Mouse (Mus musculus): Measurements from ENCODE around the gene Gm10073. TPM values are rescaled to one million over a fixed set of nuclear protein-coding genes. Genes with fewer than 3 reads are reported as not detected.
A peak's percentile ranks its signal among the peaks of the same experiment; 100 is the strongest.
"Not testable (repeated sequence)": the region's sequence is repeated elsewhere in the genome, so short reads cannot be mapped to it uniquely, and the experiment has no call there.

Gm10073 gene
- total RNA-seq, 2 experiments from 2014 or later: 91.6 to 114 TPM

- DNase-seq (ENCODE audit: low spot score): no peak
These were observed 26.2 kb upstream of the Gm10073 start for GRCm38 (mm10) chr8:106599265-106599979.

- no peak for DNase-seq (ENCODE audit: low spot score)
These were observed 23.8 kb upstream of the Gm10073 start for GRCm38 (mm10) chr8:106597067-106597466.

GRCm38 (mm10) chr8:106595623-106596022 lies 22.4 kb upstream of the Gm10073 start:
- DNase-seq (ENCODE audit: low spot score): not testable (repeated sequence)

GRCm38 (mm10) chr8:106592458-106592857 lies 19.2 kb upstream of the Gm10073 start:
- DNase-seq (ENCODE audit: low spot score): no peak

- DNase-seq (ENCODE audit: low spot score): no peak
These were observed 15.5 kb upstream of the Gm10073 start for GRCm38 (mm10) chr8:106588443-106589431.

- no peak for DNase-seq (ENCODE audit: low spot score)
These were observed 13.6 kb upstream of the Gm10073 start for GRCm38 (mm10) chr8:106586896-106587295.

GRCm38 (mm10) chr8:106585671-106586037 lies 12.4 kb upstream of the Gm10073 start:
- DNase-seq (ENCODE audit: low spot score): no peak

GRCm38 (mm10) chr8:106584942-106585670 lies 11.8 kb upstream of the Gm10073 start:
- no peak for DNase-seq (ENCODE audit: low spot score)

GRCm38 (mm10) chr8:106581344-106582088 lies 8.3 kb upstream of the Gm10073 start:
- DNase-seq (ENCODE audit: low spot score): no peak

GRCm38 (mm10) chr8:106579510-106579909 lies 6.2 kb upstream of the Gm10073 start:
- no peak for DNase-seq (ENCODE audit: low spot score)

- peak; percentile 38 for DNase-seq (ENCODE audit: low spot score)
These were observed 3.7 kb upstream of the Gm10073 start for GRCm38 (mm10) chr8:106576849-106577555.

GRCm38 (mm10) chr8:106574283-106574682 lies 1.0 kb upstream of the Gm10073 start:
- no peak for DNase-seq (ENCODE audit: low spot score)

GRCm38 (mm10) chr8:106572175-106572574 lies 1.1 kb downstream of the Gm10073 start:
- DNase-seq (ENCODE audit: low spot score): not testable (repeated sequence)

GRCm38 (mm10) chr8:106571551-106572172 lies 1.6 kb downstream of the Gm10073 start:
- DNase-seq (ENCODE audit: low spot score): no peak

- no peak for DNase-seq (ENCODE audit: low spot score)
These were observed 2.9 kb downstream of the Gm10073 start for GRCm38 (mm10) chr8:106570386-106570785.

GRCm38 (mm10) chr8:106569006-106569405 lies 4.3 kb downstream of the Gm10073 start:
- DNase-seq (ENCODE audit: low spot score): no peak

- peak; percentile 13 for DNase-seq (ENCODE audit: low spot score)
These were observed 9.5 kb downstream of the Gm10073 start for GRCm38 (mm10) chr8:106563691-106564182.

- peak; percentile 69 for DNase-seq (ENCODE audit: low spot score)
These were observed 12.0 kb downstream of the Gm10073 start for GRCm38 (mm10) chr8:106561097-106561865.

- no peak for DNase-seq (ENCODE audit: low spot score)
These were observed 13.4 kb downstream of the Gm10073 start for GRCm38 (mm10) chr8:106559844-106560243.
